Mouse (Mus musculus): ENCODE measurements around the gene Pnmal2. TPM values are rescaled to one million over a fixed set of nuclear protein-coding genes. Genes with fewer than 3 reads are reported as not detected.

The Pnmal2 gene
- polyA plus RNA-seq, 1 experiment from 2014 or later = 2.0 TPM

GRCm38 (mm10) chr7:16945419-16945818, 937 bp downstream of the Pnmal2 start:
- no peaks in the 10 kb centered on the region for H3K9me3 ChIP-seq (replicated peaks; ENCODE audit: control insufficient read depth, low read length)
- WGBS (ENCODE audit: insufficient replicate concordance) = 7% methylated on average over 17 of the region's 17 CpGs

GRCm38 (mm10) chr7:16946441-16947348, 2.2 kb downstream of the Pnmal2 start:
- H3K4me1 ChIP-seq (ENCODE audit: control insufficient read depth, insufficient read depth, low read length) = peaks cover 33% of the 10 kb centered on the region
- H3K27me3 ChIP-seq (ENCODE audit: control insufficient read depth, insufficient read depth, low read length) = peaks cover 51% of the 10 kb centered on the region
- H3K4me3 ChIP-seq (ENCODE audit: low read depth, low read length) = peak overlapping the region; percentile 41
- no peaks in the 10 kb centered on the region for H3K36me3 ChIP-seq (ENCODE audit: control insufficient read depth, insufficient read depth, low read length)
- no peaks in the 10 kb centered on the region for H3K9me3 ChIP-seq (replicated peaks; ENCODE audit: control insufficient read depth, low read length)
- ATAC-seq (replicated peaks; ENCODE audit: insufficient number of reproducible peaks, low FRiP score, low TSS enrichment) = no peak
- H3K4me2 ChIP-seq = peak overlapping the region; percentile 69
- WGBS (ENCODE audit: insufficient replicate concordance) = 2% methylated on average over 53 of the region's 53 CpGs
- H3K27ac ChIP-seq (ENCODE audit: low read depth, low read length) = no peak overlapping the region
- H3K9ac ChIP-seq (ENCODE audit: low read depth, low read length) = peak overlapping the region; percentile 58; the same call in 1 of the 2 replicates

More at GRCm38 (mm10) chr7:16945419-16945818, 937 bp downstream of the Pnmal2 start:
- Histone ChIP-seq H3K27me3 (ENCODE audit: control insufficient read depth, insufficient read depth, low read length) (peaks cover 51% of the 10 kb centered on the region), H3K4me1 (ENCODE audit: control insufficient read depth, insufficient read depth, low read length) (peaks cover 32% of the 10 kb centered on the region), H3K4me2 (peak overlapping the region; percentile 94), H3K9ac (ENCODE audit: low read depth, low read length) (no peak overlapping the region), H3K4me3 (ENCODE audit: low read depth, low read length) (peak overlapping the region; percentile 65; the same call in 1 of the 2 replicates), H3K36me3 (ENCODE audit: control insufficient read depth, insufficient read depth, low read length) (no peaks in the 10 kb centered on the region), H3K27ac (ENCODE audit: low read depth, low read length) (no peak overlapping the region)
- ATAC-seq (replicated peaks; ENCODE audit: insufficient number of reproducible peaks, low FRiP score, low TSS enrichment) = no peak

- Histone ChIP-seq H3K4me3 (ENCODE audit: low read depth, low read length) (peak overlapping the region; percentile 41), H3K4me2 (peak overlapping the region; percentile 69), H3K9me3 (replicated peaks; ENCODE audit: control insufficient read depth, low read length) (no peaks in the 10 kb centered on the region), H3K27ac (ENCODE audit: low read depth, low read length) (no peak overlapping the region), H3K27me3 (ENCODE audit: control insufficient read depth, insufficient read depth, low read length) (peaks cover 51% of the 10 kb centered on the region), H3K9ac (ENCODE audit: low read depth, low read length) (no peak overlapping the region), H3K36me3 (ENCODE audit: control insufficient read depth, insufficient read depth, low read length) (no peaks in the 10 kb centered on the region), H3K4me1 (ENCODE audit: control insufficient read depth, insufficient read depth, low read length) (peaks cover 33% of the 10 kb centered on the region)
- 19% methylated on average over 22 of the region's 22 CpGs for whole genome bisulfite sequencing (ENCODE audit: insufficient replicate concordance)
- ATAC-seq (replicated peaks; ENCODE audit: insufficient number of reproducible peaks, low FRiP score, low TSS enrichment) = no peak
Measured at GRCm38 (mm10) chr7:16947349-16947895, 2.9 kb downstream of the Pnmal2 start.

GRCm38 (mm10) chr7:16947959-16948361, 3.5 kb downstream of the Pnmal2 start:
- Histone ChIP-seq H3K27me3 (ENCODE audit: control insufficient read depth, insufficient read depth, low read length) (peaks cover 51% of the 10 kb centered on the region), H3K4me1 (ENCODE audit: control insufficient read depth, insufficient read depth, low read length) (peaks cover 33% of the 10 kb centered on the region), H3K9me3 (replicated peaks; ENCODE audit: control insufficient read depth, low read length) (no peaks in the 10 kb centered on the region), H3K4me3 (ENCODE audit: low read depth, low read length) (no peak overlapping the region), H3K36me3 (ENCODE audit: control insufficient read depth, insufficient read depth, low read length) (no peaks in the 10 kb centered on the region), H3K4me2 (peak overlapping the region; percentile 69), H3K27ac (ENCODE audit: low read depth, low read length) (no peak overlapping the region), H3K9ac (ENCODE audit: low read depth, low read length) (no peak overlapping the region)
- peak; percentile 31; the same call in 1 of the 2 replicates for ATAC-seq (replicated peaks; ENCODE audit: insufficient number of reproducible peaks, low FRiP score, low TSS enrichment)
- 2% methylated on average over 4 of the region's 4 CpGs for WGBS (ENCODE audit: insufficient replicate concordance)

- ATAC-seq (replicated peaks; ENCODE audit: insufficient number of reproducible peaks, low FRiP score, low TSS enrichment) = no peak
- Histone ChIP-seq H3K27me3 (ENCODE audit: control insufficient read depth, insufficient read depth, low read length) (peaks cover 51% of the 10 kb centered on the region), H3K9ac (ENCODE audit: low read depth, low read length) (no peak overlapping the region), H3K9me3 (replicated peaks; ENCODE audit: control insufficient read depth, low read length) (no peaks in the 10 kb centered on the region), H3K4me2 (no peak overlapping the region), H3K4me1 (ENCODE audit: control insufficient read depth, insufficient read depth, low read length) (peaks cover 32% of the 10 kb centered on the region), H3K36me3 (ENCODE audit: control insufficient read depth, insufficient read depth, low read length) (no peaks in the 10 kb centered on the region), H3K27ac (ENCODE audit: low read depth, low read length) (no peak overlapping the region), H3K4me3 (ENCODE audit: low read depth, low read length) (no peak overlapping the region)
- WGBS (ENCODE audit: insufficient replicate concordance) = 48% methylated on average over 8 of the region's 8 CpGs
Measured at GRCm38 (mm10) chr7:16948923-16949458, 4.5 kb downstream of the Pnmal2 start.

- WGBS (ENCODE audit: insufficient replicate concordance) = 12% methylated on average over 29 of the region's 29 CpGs
- peak overlapping the region; percentile 17; the same call in 1 of the 2 replicates for H3K9ac ChIP-seq (ENCODE audit: low read depth, low read length)
- ATAC-seq (replicated peaks; ENCODE audit: insufficient number of reproducible peaks, low FRiP score, low TSS enrichment) = 0 out of 2 replicates have a peak, but pooled peaks have one; percentile 32
Measured at GRCm38 (mm10) chr7:16949908-16950841, 5.7 kb downstream of the Pnmal2 start.

GRCm38 (mm10) chr7:16950861-16951635, 6.6 kb downstream of the Pnmal2 start:
- WGBS (ENCODE audit: insufficient replicate concordance) = 25% methylated on average over 18 of the region's 18 CpGs
- Histone ChIP-seq H3K27me3 (ENCODE audit: control insufficient read depth, insufficient read depth, low read length) (peaks cover 38% of the 10 kb centered on the region), H3K27ac (ENCODE audit: low read depth, low read length) (no peak overlapping the region), H3K9me3 (replicated peaks; ENCODE audit: control insufficient read depth, low read length) (no peaks in the 10 kb centered on the region), H3K36me3 (ENCODE audit: control insufficient read depth, insufficient read depth, low read length) (no peaks in the 10 kb centered on the region), H3K4me3 (ENCODE audit: low read depth, low read length) (no peak overlapping the region), H3K4me2 (no peak overlapping the region), H3K4me1 (ENCODE audit: control insufficient read depth, insufficient read depth, low read length) (peaks cover 28% of the 10 kb centered on the region), H3K9ac (ENCODE audit: low read depth, low read length) (no peak overlapping the region)
- peak; percentile 69 for ATAC-seq (replicated peaks; ENCODE audit: insufficient number of reproducible peaks, low FRiP score, low TSS enrichment)

More at GRCm38 (mm10) chr7:16949908-16950841, 5.7 kb downstream of the Pnmal2 start:
- Histone ChIP-seq H3K9me3 (replicated peaks; ENCODE audit: control insufficient read depth, low read length) (no peaks in the 10 kb centered on the region), H3K4me2 (peak overlapping the region; percentile 64), H3K4me3 (ENCODE audit: low read depth, low read length) (peak overlapping the region; percentile 25), H3K27me3 (ENCODE audit: control insufficient read depth, insufficient read depth, low read length) (peaks cover 46% of the 10 kb centered on the region), H3K27ac (ENCODE audit: low read depth, low read length) (no peak overlapping the region), H3K4me1 (ENCODE audit: control insufficient read depth, insufficient read depth, low read length) (peaks cover 28% of the 10 kb centered on the region), H3K36me3 (ENCODE audit: control insufficient read depth, insufficient read depth, low read length) (no peaks in the 10 kb centered on the region)

Data from heart, embryonic 11.5 days (tissue).